Comparison of ENCODE assay signal across 9 mouse cellular contexts in the genomic region with DNA sequence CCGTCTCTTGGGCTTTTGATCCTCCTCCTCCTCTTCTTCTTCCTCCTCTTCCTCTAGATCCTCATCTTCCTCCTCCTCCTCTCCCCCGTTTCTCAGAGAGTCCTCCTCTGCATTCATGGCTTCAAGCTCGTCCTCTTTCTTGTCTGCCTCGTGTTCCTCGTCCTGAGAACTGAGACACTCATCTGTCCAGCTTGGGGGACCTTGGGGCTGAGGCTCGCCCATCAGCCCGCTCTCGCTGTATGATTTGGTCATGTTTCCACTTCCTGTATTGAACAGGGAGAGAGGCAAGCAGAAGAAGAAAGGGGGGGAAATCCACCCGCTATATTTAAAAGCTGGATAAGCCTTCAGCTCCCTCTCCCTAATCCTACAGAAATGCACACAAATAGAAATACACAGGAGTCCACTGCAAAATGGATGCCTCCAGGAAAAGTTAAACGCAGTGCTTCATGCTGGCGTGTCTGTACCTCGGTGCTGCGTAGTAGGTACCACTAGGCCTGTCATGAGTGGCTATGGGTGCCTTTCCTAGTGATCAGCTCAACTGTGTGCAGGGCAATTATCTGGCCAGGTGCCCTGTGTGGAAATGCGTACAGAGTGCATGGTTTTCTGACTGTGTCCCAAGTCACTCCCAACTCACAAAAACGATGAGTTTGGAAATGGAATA. TPM values are rescaled to one million over a fixed set of nuclear protein-coding genes. Genes with fewer than 3 reads are reported as not detected.
DNase-seq lines count a peak whose midpoint lies in the region; ATAC-seq and TF ChIP-seq lines count a peak whose summit lies in the region.
"Had no signal": no experiment of that assay in that cellular context is flagged by ENCODE, and none has a peak within 500 bp of the region (broad histone marks: within the 10 kb centered on the region; RNA-seq: fewer than 3 reads in every experiment).

No protein-coding gene starts in this region.

- no peaks in the 10 kb centered on the region for H3K36me3 ChIP-seq in hindbrain, embryonic 14.5 days (replicated peaks; ENCODE audit: control insufficient read depth, insufficient read depth)
- no peaks in the 10 kb centered on the region for H3K36me3 ChIP-seq in neural tube, embryonic 12.5 days
- no peaks in the 10 kb centered on the region for H3K36me3 ChIP-seq in thymus, adult 2 months (ENCODE audit: control insufficient read depth, insufficient read depth, low read length)
- H3K36me3 ChIP-seq: limb, embryonic 15.5 days had no signal

- peak overlapping the region; percentile 65 for H3K9ac ChIP-seq in hindbrain, embryonic 14.5 days
- peak overlapping the region; percentile 54 for H3K9ac ChIP-seq in neural tube, embryonic 12.5 days
- H3K9ac ChIP-seq: limb, embryonic 15.5 days had no signal

- H3K4me3 ChIP-seq in hindbrain, embryonic 14.5 days (replicated peaks; ENCODE audit: low read length): peak overlapping the region; percentile 42
- H3K4me3 ChIP-seq in neural tube, embryonic 12.5 days: peak overlapping the region; percentile 44
- H3K4me3 ChIP-seq in thymus, adult 2 months (ENCODE audit: control insufficient read depth, insufficient read depth, low read length): no peak overlapping the region

- H3K27me3 ChIP-seq in hindbrain, embryonic 14.5 days (ENCODE audit: control insufficient read depth, insufficient read depth, low read length): peaks cover 34% of the 10 kb centered on the region
- H3K27me3 ChIP-seq in neural tube, embryonic 12.5 days (replicated peaks): peaks cover 47% of the 10 kb centered on the region
- H3K27me3 ChIP-seq in thymus, adult 2 months (ENCODE audit: control insufficient read depth, insufficient read depth, low read length): peaks cover 20% of the 10 kb centered on the region; the same call in 1 of the 2 replicates

- peak overlapping the region; percentile 61 for H3K4me2 ChIP-seq in hindbrain, embryonic 14.5 days (replicated peaks)
- peak overlapping the region; percentile 70 for H3K4me2 ChIP-seq in neural tube, embryonic 12.5 days (replicated peaks)

- DNase-seq in cerebellum, postnatal 4 days (ENCODE audit: low spot score in 2 of 2): no peak
- DNase-seq in cerebellum, postnatal 36 days: peak; percentile 84 to 85
- no peak for DNase-seq in hindbrain, embryonic 14.5 days (ENCODE audit: low spot score)
- DNase-seq in Muller cell, postnatal 12 days (ENCODE audit: inconsistent ontology term): no peak
- DNase-seq in thymus, adult 2 months: no peak
- DNase-seq in spleen, postnatal 36 days (ENCODE audit: low spot score in 2 of 2): no peak

- no peak for TF ChIP-seq CTCF in thymus, adult 2 months (IDR thresholded peaks at IDR 0.05; ENCODE audit: borderline replicate concordance, control insufficient read depth, extremely low read depth, insufficient read depth, low read length, poor library complexity)

- no peak for TF ChIP-seq POLR2A in thymus, adult 2 months (IDR thresholded peaks at IDR 0.05; ENCODE audit: control insufficient read depth, extremely low read depth, insufficient read depth, low read length, poor library complexity)

- peak; percentile 24; the same call in 1 of the 2 replicates for ATAC-seq in cerebellum, adult (ENCODE audit: insufficient number of reproducible peaks, low FRiP score, low TSS enrichment)
- no peak for ATAC-seq in hindbrain, embryonic 14.5 days (ENCODE audit: low FRiP score)
- no peak for ATAC-seq in neural tube, embryonic 12.5 days (ENCODE audit: low FRiP score, low read depth)

- H3K27ac ChIP-seq in hindbrain, embryonic 14.5 days: peak overlapping the region; percentile 79
- no peak overlapping the region; the same call in 1 of the 2 replicates for H3K27ac ChIP-seq in neural tube, embryonic 12.5 days
- no peak overlapping the region for H3K27ac ChIP-seq in thymus, adult 2 months (ENCODE audit: control insufficient read depth, insufficient read depth, low read length)
- H3K27ac ChIP-seq: limb, embryonic 15.5 days had no signal

- H3K4me1 ChIP-seq in hindbrain, embryonic 14.5 days (replicated peaks; ENCODE audit: control insufficient read depth, insufficient read depth, low read length): peaks cover 19% of the 10 kb centered on the region
- H3K4me1 ChIP-seq in neural tube, embryonic 12.5 days: peaks cover 21% of the 10 kb centered on the region
- no peaks in the 10 kb centered on the region for H3K4me1 ChIP-seq in thymus, adult 2 months (replicated peaks; ENCODE audit: control insufficient read depth, insufficient read depth, low read length)

- H3K9me3 ChIP-seq in hindbrain, embryonic 14.5 days (ENCODE audit: control insufficient read depth, low read length): no peaks in the 10 kb centered on the region
- no peaks in the 10 kb centered on the region for H3K9me3 ChIP-seq in neural tube, embryonic 12.5 days
- H3K9me3 ChIP-seq: limb, embryonic 15.5 days had no signal

- 8% methylated on average over 15 of the region's 15 CpGs for WGBS in hindbrain, embryonic 14.5 days
- WGBS in neural tube, embryonic 12.5 days: 11% methylated on average over 15 of the region's 15 CpGs
- WGBS in thymus, adult 2 months: 21% methylated on average over 15 of the region's 15 CpGs

RNA-seq across cellular contexts. Expression of a gene that starts 1.6 kb away (rescaled TPM):
- polyA plus RNA-seq in hindbrain, embryonic 14.5 days (2014; fragmentation: Nextera tagmentation; extraction: Ambion mirVana): 35.4 and 38.0 TPM in 2 replicates
- polyA plus RNA-seq in neural tube, embryonic 12.5 days (2016; fragmentation: Nextera tagmentation; extraction: Ambion mirVana): 46.3 and 60.2 TPM in 2 replicates
- polyA plus RNA-seq in thymus, adult 2 months (2012; rRNA removed): not detected in 2 replicates
- polyA plus RNA-seq: limb, embryonic 15.5 days had no signal

RNA-seq across cellular contexts. Expression of a gene that starts 1.7 kb away (rescaled TPM):
- polyA plus RNA-seq in hindbrain, embryonic 14.5 days (2014; fragmentation: Nextera tagmentation; extraction: Ambion mirVana): 1.2 and 1.7 TPM in 2 replicates
- polyA plus RNA-seq in neural tube, embryonic 12.5 days (2016; fragmentation: Nextera tagmentation; extraction: Ambion mirVana): 1.8 and 2.1 TPM in 2 replicates
- polyA plus RNA-seq in thymus, adult 2 months (2012; rRNA removed): 1.3 and 1.6 TPM in 2 replicates

Comparison
In these comparisons a context has a peak if more than half of its experiments do, and no peak if none do; other contexts are left out.
1. DNase-seq: peak in cerebellum, postnatal 36 days (2 of 2); none in cerebellum, postnatal 4 days (0 of 2), hindbrain, embryonic 14.5 days (single experiment), Muller cell, postnatal 12 days (single experiment), thymus, adult 2 months (single experiment) and spleen, postnatal 36 days (0 of 2).
2. RNA of a gene that starts 1.6 kb away (polyA plus RNA-seq): 46.3 to 60.2 TPM in neural tube, embryonic 12.5 days and 35.4 to 38.0 TPM in hindbrain, embryonic 14.5 days; not detected in thymus, adult 2 months; every median in the first group is over 10 times any median in the second.